Mouse (Mus musculus) gastrocnemius, adult 8-10 months (tissue): ENCODE results near the gene Gm26920. TPM values are rescaled to one million over a fixed set of nuclear protein-coding genes. Genes with fewer than 3 reads are reported as not detected.

ENCODE experiments used
- microRNA-seq: library from miRNA; unstranded; fragments of <30 nt; microRNA quantifications from one replicate; pipeline ENCODE4 v1.2.0, GENCODE M21; 2022
- total RNA-seq, 4 experiments: library from RNA; stranded (reverse); gene quantifications; 2 replicates each; pipeline ENCODE4 v1.2.4; 2022

Gm26920 gene
- total RNA-seq, 4 experiments from 2014 or later, result 1.9 TPM; not detected in 3

Small RNA genes within 50 kb of the gene (microRNA-seq; reads per million reads assigned to microRNA genes)
- not detected for gene Gm23368

Other genes starting within 250 kb of the Gm26920 start
- 1 to 10 TPM; 2.6 to 4.6 (median 3.1) TPM for gene Zfp940, start 236.7 kb downstream of the Gm26920 start, total RNA-seq
- gene Zfp420, start 230.4 kb downstream of the Gm26920 start, total RNA-seq, result 1 to 10 TPM; 3.0 to 4.6 (median 3.5) TPM
- gene Zfp27, start 183.8 kb downstream of the Gm26920 start, total RNA-seq, result 1 to 10 TPM; 6.5 to 9.3 (median 7.1) TPM
- 1 to 10 TPM; 5.8 to 7.7 (median 6.9) TPM for gene Zfp383, start 182.2 kb downstream of the Gm26920 start, total RNA-seq
- 1 to 10 TPM; 4.9 to 7.3 (median 6.3) TPM for gene Zfp74, start 136.3 kb downstream of the Gm26920 start, total RNA-seq
- 10 to 100 TPM; 10.9 to 22.2 (median 12.3) TPM for gene Zfp568, start 106.5 kb downstream of the Gm26920 start, total RNA-seq
- 1 to 10 TPM; 1.2 to 2.1 (median 1.6) TPM for gene Zfp14, start 39.0 kb downstream of the Gm26920 start, total RNA-seq
- gene Zfp82, start 17.5 kb downstream of the Gm26920 start, total RNA-seq, result 1 to 10 TPM in 3 of 4 experiments, under 1 TPM in 1; 0.19 to 2.2 (median 1.6) TPM
- 1 to 10 TPM; 2.3 to 3.7 (median 3.0) TPM for gene Zfp566, start 117 bp upstream of the Gm26920 start, total RNA-seq
- gene Zfp260, start 4.4 kb upstream of the Gm26920 start, total RNA-seq, result 10 to 100 TPM; 34.0 to 49.3 (median 42.0) TPM
- 1 to 10 TPM in 1 of 4 experiments, under 1 TPM in 3; 0.87 to 1.1 (median 0.95) TPM for gene Zfp382, start 31.5 kb upstream of the Gm26920 start, total RNA-seq
- gene Zfp146, start 79.3 kb upstream of the Gm26920 start, total RNA-seq, result 10 to 100 TPM; 22.6 to 31.4 (median 26.4) TPM
- 100 to 1,000 TPM; 730 to 997 (median 888) TPM for gene Cox7a1, start 93.7 kb upstream of the Gm26920 start, total RNA-seq
- gene Capns1, start 108.4 kb upstream of the Gm26920 start, total RNA-seq, result 100 to 1,000 TPM; 164 to 196 (median 175) TPM
- 10 to 100 TPM; 55.8 to 67.4 (median 62.3) TPM for gene Polr2i, start 141.5 kb upstream of the Gm26920 start, total RNA-seq
- gene Tbcb, start 141.9 kb upstream of the Gm26920 start, total RNA-seq, result 10 to 100 TPM; 26.8 to 38.6 (median 31.1) TPM
- gene Ovol3, start 145.3 kb upstream of the Gm26920 start, total RNA-seq, result not detected
- not detected for gene Thap8, start 189.7 kb upstream of the Gm26920 start, total RNA-seq
- gene Wdr62, start 190.0 kb upstream of the Gm26920 start, total RNA-seq, result 1 to 10 TPM in 3 of 4 experiments, under 1 TPM in 1; 0.90 to 2.3 (median 1.4) TPM
- 1 to 10 TPM; 1.1 to 7.3 (median 3.4) TPM for gene Clip3, start 201.3 kb upstream of the Gm26920 start, total RNA-seq
- 10 to 100 TPM; 21.4 to 31.1 (median 26.4) TPM for gene Alkbh6, start 218.3 kb upstream of the Gm26920 start, total RNA-seq
- 1 to 10 TPM in 2 of 4 experiments, under 1 TPM in 1, not detected in 1; 0.73 to 1.7 (median 1.3) TPM for gene Syne4, start 224.4 kb upstream of the Gm26920 start, total RNA-seq
- gene E130208F15Rik, start 231.3 kb upstream of the Gm26920 start, total RNA-seq, result under 1 TPM; 0.32 to 0.92 (median 0.53) TPM
- gene Sdhaf1, start 233.5 kb upstream of the Gm26920 start, total RNA-seq, result 1 to 10 TPM; 5.9 to 8.7 (median 7.5) TPM